Comparison of ENCODE assay signal across 8 mouse cellular contexts in genomic region chr2:136891068-136891950, GRCm38 (mm10). TPM values are rescaled to one million over a fixed set of nuclear protein-coding genes. Genes with fewer than 3 reads are reported as not detected.
DNase-seq lines count a peak whose midpoint lies in the region; ATAC-seq and TF ChIP-seq lines count a peak whose summit lies in the region.

TSS of gene Slx4ip (plus strand) at chr2:136891218.
TSS of gene AL731706.1 (minus strand) at chr2:136891389.
TSS of gene Mkks (minus strand) at chr2:136891389.

- TF ChIP-seq CTCF in kidney, postnatal 0 days (IDR thresholded peaks at IDR 0.05; ENCODE audit: low read depth): 0 out of 2 replicates have a peak, but pooled peaks have one; percentile 1

- peaks cover 2% of the 10 kb centered on the region for H3K36me3 ChIP-seq in heart, embryonic 12.5 days
- H3K36me3 ChIP-seq in kidney, postnatal 0 days (ENCODE audit: insufficient read depth, low read length): no peaks in the 10 kb centered on the region
- H3K36me3 ChIP-seq in liver, embryonic 11.5 days (ENCODE audit: control insufficient read depth, insufficient read depth, low read length): no peaks in the 10 kb centered on the region
- H3K36me3 ChIP-seq in stomach, embryonic 14.5 days (ENCODE audit: control insufficient read depth, insufficient read depth, low read length): no peaks in the 10 kb centered on the region

- peak within 1 kb of the TSS; percentile 93 for H3K27ac ChIP-seq in heart, embryonic 12.5 days (ENCODE audit: poor library complexity, severe bottlenecking)
- H3K27ac ChIP-seq in kidney, postnatal 0 days: peak within 1 kb of the TSS; percentile 94
- peak within 1 kb of the TSS; percentile 86 for H3K27ac ChIP-seq in liver, embryonic 11.5 days (ENCODE audit: low read depth, low read length)
- peak within 1 kb of the TSS; percentile 89 for H3K27ac ChIP-seq in stomach, embryonic 14.5 days (ENCODE audit: low read length)

- peaks cover 17% of the 10 kb centered on the region for H3K4me1 ChIP-seq in heart, embryonic 12.5 days (replicated peaks)
- 0 out of 2 replicates have a peak, but pooled peaks cover 3% of the 10 kb centered on the region for H3K4me1 ChIP-seq in kidney, postnatal 0 days (replicated peaks; ENCODE audit: insufficient read depth, low read length)
- peaks cover 13% of the 10 kb centered on the region for H3K4me1 ChIP-seq in liver, embryonic 11.5 days (replicated peaks; ENCODE audit: control insufficient read depth, insufficient read depth, low read length)
- H3K4me1 ChIP-seq in stomach, embryonic 14.5 days (ENCODE audit: control insufficient read depth, insufficient read depth, low read length): peaks cover 5% of the 10 kb centered on the region; the same call in 1 of the 2 replicates

- no peaks in the 10 kb centered on the region for H3K9me3 ChIP-seq in heart, embryonic 12.5 days (replicated peaks)
- H3K9me3 ChIP-seq in kidney, postnatal 0 days (replicated peaks; ENCODE audit: low read length): no peaks in the 10 kb centered on the region
- H3K9me3 ChIP-seq in liver, embryonic 11.5 days (ENCODE audit: control insufficient read depth, low read length): no peaks in the 10 kb centered on the region
- no peaks in the 10 kb centered on the region for H3K9me3 ChIP-seq in stomach, embryonic 14.5 days (ENCODE audit: control insufficient read depth, low read depth, low read length)

- DNase-seq in CD4-positive helper T cell, adult 2 months (ENCODE audit: low read depth, low spot score): peak; percentile 100
- DNase-seq in brain, embryonic 18.5 days (ENCODE audit: low read depth, low spot score): peak; percentile 100
- peak; percentile 100 for DNase-seq in kidney, postnatal 0 days (ENCODE audit: low spot score)
- peak; percentile 94 for DNase-seq in liver, embryonic 11.5 days (ENCODE audit: low spot score)
- DNase-seq in naive thymus-derived CD4-positive, alpha-beta T cell, adult 2 months (ENCODE audit: low read depth): peak; percentile 100

- H3K4me3 ChIP-seq in heart, embryonic 12.5 days: peak within 1 kb of the TSS; percentile 68
- H3K4me3 ChIP-seq in kidney, postnatal 0 days (replicated peaks; ENCODE audit: low read depth, low read length): peak within 1 kb of the TSS; percentile 78
- H3K4me3 ChIP-seq in liver, embryonic 11.5 days (ENCODE audit: low read depth, low read length): peak within 1 kb of the TSS; percentile 82
- H3K4me3 ChIP-seq in stomach, embryonic 14.5 days (ENCODE audit: low read depth, low read length): peak within 1 kb of the TSS; percentile 78

- no peaks in the 10 kb centered on the region for H3K27me3 ChIP-seq in heart, embryonic 12.5 days (replicated peaks)
- H3K27me3 ChIP-seq in kidney, postnatal 0 days (ENCODE audit: insufficient read depth, low read length): no peaks in the 10 kb centered on the region
- no peaks in the 10 kb centered on the region for H3K27me3 ChIP-seq in liver, embryonic 11.5 days (replicated peaks; ENCODE audit: control insufficient read depth, insufficient read depth, low read length)
- H3K27me3 ChIP-seq in stomach, embryonic 14.5 days (ENCODE audit: control insufficient read depth, insufficient read depth, low read length): no peaks in the 10 kb centered on the region

- peak within 1 kb of the TSS; percentile 58 for H3K4me2 ChIP-seq in heart, embryonic 12.5 days
- peak within 1 kb of the TSS; percentile 59 for H3K4me2 ChIP-seq in kidney, postnatal 0 days (ENCODE audit: low read length)
- H3K4me2 ChIP-seq in liver, embryonic 11.5 days: peak within 1 kb of the TSS; percentile 61
- peak within 1 kb of the TSS; percentile 46 for H3K4me2 ChIP-seq in stomach, embryonic 14.5 days (replicated peaks; ENCODE audit: low read depth, low read length)

- peak within 1 kb of the TSS; percentile 82 for H3K9ac ChIP-seq in heart, embryonic 12.5 days
- H3K9ac ChIP-seq in kidney, postnatal 0 days (ENCODE audit: low read depth, low read length): peak within 1 kb of the TSS; percentile 84
- peak within 1 kb of the TSS; percentile 85 for H3K9ac ChIP-seq in liver, embryonic 11.5 days (ENCODE audit: low read depth, low read length)
- H3K9ac ChIP-seq in stomach, embryonic 14.5 days (replicated peaks; ENCODE audit: low read depth, low read length): peak within 1 kb of the TSS; percentile 65

- ATAC-seq in erythroid progenitor cell, adult 5-6 weeks (replicated peaks; ENCODE audit: low FRiP score, poor library complexity, severe bottlenecking): peak; percentile 86
- ATAC-seq in heart, embryonic 12.5 days (ENCODE audit: insufficient number of reproducible peaks, low FRiP score): peak; percentile 99
- ATAC-seq in kidney, postnatal 0 days (replicated peaks; ENCODE audit: low FRiP score, low read depth): peak; percentile 99
- peak; percentile 95 for ATAC-seq in liver, embryonic 11.5 days (replicated peaks; ENCODE audit: low FRiP score)
- ATAC-seq in stomach, embryonic 14.5 days (ENCODE audit: insufficient number of reproducible peaks, insufficient read depth, low FRiP score, low read depth): peak; percentile 97

- under 1% methylated on average over 49 of the region's 49 CpGs for WGBS in heart, embryonic 12.5 days
- under 1% methylated on average over 49 of the region's 49 CpGs for whole genome bisulfite sequencing in kidney, postnatal 0 days
- under 1% methylated on average over 49 of the region's 49 CpGs for WGBS in liver, embryonic 11.5 days
- WGBS in stomach, embryonic 14.5 days: under 1% methylated on average over 49 of the region's 49 CpGs

RNA-seq across cellular contexts. Expression of gene Slx4ip, which starts in this region (rescaled TPM):
- 11.9 and 15.5 TPM in 2 replicates for total RNA-seq in erythroid progenitor cell, adult 5-6 weeks (2015; ENCODE audit: low replicate concordance)
- total RNA-seq in erythroid progenitor cell, adult 5-6 weeks (2017; ENCODE audit: low replicate concordance): 7.9 and 13.2 TPM in 2 replicates
- polyA plus RNA-seq in heart, embryonic 12.5 days (2016; fragmentation: Nextera tagmentation; extraction: Ambion mirVana): 4.9 and 5.2 TPM in 2 replicates
- 4.3 and 4.7 TPM in 2 replicates for polyA plus RNA-seq in kidney, postnatal 0 days (2015; fragmentation: Nextera tagmentation; extraction: Ambion mirVana)
- 4.2 and 5.0 TPM in 2 replicates for polyA plus RNA-seq in liver, embryonic 11.5 days (2014; fragmentation: Nextera tagmentation; extraction: Ambion mirVana)
- 6.2 and 8.0 TPM in 2 replicates for polyA plus RNA-seq in stomach, embryonic 14.5 days (2014; fragmentation: Nextera tagmentation; extraction: Ambion mirVana)

RNA-seq across cellular contexts. Expression of gene AL731706.1, which starts in this region (rescaled TPM):
- total RNA-seq in erythroid progenitor cell, adult 5-6 weeks (2015; ENCODE audit: low replicate concordance): not detected in 2 replicates
- not detected in 2 replicates for total RNA-seq in erythroid progenitor cell, adult 5-6 weeks (2017; ENCODE audit: low replicate concordance)
- 35.9 and 39.1 TPM in 2 replicates for polyA plus RNA-seq in heart, embryonic 12.5 days (2016; fragmentation: Nextera tagmentation; extraction: Ambion mirVana)
- polyA plus RNA-seq in kidney, postnatal 0 days (2015; fragmentation: Nextera tagmentation; extraction: Ambion mirVana): 40.5 and 48.2 TPM in 2 replicates
- polyA plus RNA-seq in liver, embryonic 11.5 days (2014; fragmentation: Nextera tagmentation; extraction: Ambion mirVana): 24.0 and 24.2 TPM in 2 replicates
- polyA plus RNA-seq in stomach, embryonic 14.5 days (2014; fragmentation: Nextera tagmentation; extraction: Ambion mirVana): 34.4 and 37.1 TPM in 2 replicates

RNA-seq across cellular contexts. Expression of gene Mkks, which starts in this region (rescaled TPM):
- total RNA-seq in erythroid progenitor cell, adult 5-6 weeks (2015; ENCODE audit: low replicate concordance): 12.2 and 15.1 TPM in 2 replicates
- 3.9 and 4.6 TPM in 2 replicates for total RNA-seq in erythroid progenitor cell, adult 5-6 weeks (2017; ENCODE audit: low replicate concordance)
- 18.5 and 20.3 TPM in 2 replicates for polyA plus RNA-seq in heart, embryonic 12.5 days (2016; fragmentation: Nextera tagmentation; extraction: Ambion mirVana)
- polyA plus RNA-seq in kidney, postnatal 0 days (2015; fragmentation: Nextera tagmentation; extraction: Ambion mirVana): 18.6 and 18.9 TPM in 2 replicates
- 13.0 and 14.9 TPM in 2 replicates for polyA plus RNA-seq in liver, embryonic 11.5 days (2014; fragmentation: Nextera tagmentation; extraction: Ambion mirVana)
- polyA plus RNA-seq in stomach, embryonic 14.5 days (2014; fragmentation: Nextera tagmentation; extraction: Ambion mirVana): 13.7 and 14.5 TPM in 2 replicates

Comparison
In these comparisons a context has a peak if more than half of its experiments do, and no peak if none do; other contexts are left out.
1. Peak in every context shown above with its lines: DNase-seq, ATAC-seq, H3K4me3 ChIP-seq and H3K27ac ChIP-seq.